Comparison of ENCODE assay signal across 8 mouse cellular contexts in the genomic region with DNA sequence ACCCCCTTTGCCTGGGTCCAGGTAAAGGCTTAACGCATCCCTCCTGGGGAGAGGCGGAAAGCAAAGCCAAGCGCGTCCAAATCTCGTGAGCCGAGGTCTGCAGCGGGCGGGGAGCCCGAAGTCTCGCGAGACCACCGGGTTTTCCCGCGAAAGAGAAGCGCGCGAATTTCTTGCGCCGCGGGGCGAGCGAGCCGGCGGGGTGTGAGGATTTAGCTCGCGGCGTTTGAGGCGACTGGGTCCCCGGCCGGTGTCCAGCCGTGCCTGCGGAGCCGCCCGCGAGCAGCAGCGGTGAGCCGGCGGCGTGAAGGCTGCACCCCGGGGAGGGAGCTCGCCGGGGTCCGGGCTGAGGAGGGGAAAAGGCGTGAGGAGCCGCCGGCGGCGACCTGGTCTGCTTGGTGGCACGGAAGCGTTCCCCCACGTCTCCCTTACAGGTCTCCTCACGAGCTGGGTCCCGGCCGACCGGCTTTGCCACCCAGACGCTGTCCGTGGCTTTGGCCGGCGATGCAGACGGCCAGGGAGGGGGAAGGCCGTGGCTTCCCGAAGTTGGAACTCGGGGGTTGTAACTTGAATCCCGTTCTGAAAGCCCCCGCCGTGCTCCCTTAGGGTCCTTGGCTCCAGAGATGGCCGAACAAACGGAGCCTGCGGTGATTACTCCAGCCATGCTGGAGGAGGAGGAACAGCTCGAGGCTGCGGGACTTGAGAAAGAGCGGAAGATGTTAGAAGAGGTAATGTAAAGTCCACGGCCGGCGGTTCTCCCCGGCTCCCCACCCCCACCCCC. TPM values are rescaled to one million over a fixed set of nuclear protein-coding genes. Genes with fewer than 3 reads are reported as not detected.
DNase-seq lines count a peak whose midpoint lies in the region; ATAC-seq and TF ChIP-seq lines count a peak whose summit lies in the region.

A gene (plus strand): TSS at position 128 of the 778 bp plus-strand sequence.

- peak within 1 kb of the TSS; percentile 78 for H3K4me2 ChIP-seq in heart, embryonic 13.5 days
- peak within 1 kb of the TSS; percentile 98 for H3K4me2 ChIP-seq in kidney, postnatal 0 days (ENCODE audit: low read length)
- H3K4me2 ChIP-seq in liver, embryonic 11.5 days: peak within 1 kb of the TSS; percentile 92
- peak within 1 kb of the TSS; percentile 99 for H3K4me2 ChIP-seq in myocyte (ENCODE audit: low read depth)

- H3K27me3 ChIP-seq in erythroblast, embryonic 14.5 days (ENCODE audit: control insufficient read depth): no peaks in the 10 kb centered on the region
- no peaks in the 10 kb centered on the region for H3K27me3 ChIP-seq in heart, embryonic 13.5 days (replicated peaks)
- H3K27me3 ChIP-seq in kidney, postnatal 0 days (ENCODE audit: insufficient read depth, low read length): no peaks in the 10 kb centered on the region
- no peaks in the 10 kb centered on the region for H3K27me3 ChIP-seq in liver, embryonic 11.5 days (replicated peaks; ENCODE audit: control insufficient read depth, insufficient read depth, low read length)
- no peaks in the 10 kb centered on the region for H3K27me3 ChIP-seq in myocyte (ENCODE audit: control insufficient read depth, insufficient read depth, insufficient read length)

- under 1% methylated on average over 76 of the region's 76 CpGs for WGBS in heart, embryonic 13.5 days
- whole genome bisulfite sequencing in kidney, postnatal 0 days: under 1% methylated on average over 69 of the region's 76 CpGs
- WGBS in liver, embryonic 11.5 days: under 1% methylated on average over 76 of the region's 76 CpGs

- peak; percentile 70 for TF ChIP-seq POLR2A in myocyte (IDR thresholded peaks at IDR 0.05; ENCODE audit: insufficient read length, low read depth)

- peaks cover 18% of the 10 kb centered on the region for H3K79me2 ChIP-seq in myocyte (ENCODE audit: control insufficient read depth, insufficient read depth)

- H3K27ac ChIP-seq in heart, embryonic 13.5 days (replicated peaks): peak within 1 kb of the TSS; percentile 80
- H3K27ac ChIP-seq in kidney, postnatal 0 days: peak within 1 kb of the TSS; percentile 69
- H3K27ac ChIP-seq in liver, embryonic 11.5 days (ENCODE audit: low read depth, low read length): peak within 1 kb of the TSS; percentile 77

- ATAC-seq in heart, embryonic 13.5 days (ENCODE audit: extremely low read depth, insufficient number of reproducible peaks, low FRiP score, low TSS enrichment): peak; percentile 76
- ATAC-seq in kidney, postnatal 0 days (replicated peaks; ENCODE audit: low FRiP score, low read depth): peak; percentile 92
- ATAC-seq in liver, embryonic 11.5 days (replicated peaks; ENCODE audit: low FRiP score): peak; percentile 91

- no peak for TF ChIP-seq CTCF in kidney, postnatal 0 days (IDR thresholded peaks at IDR 0.05; ENCODE audit: low read depth)

- DNase-seq in CD4-positive, CD25-positive, alpha-beta regulatory T cell, adult 2 months (ENCODE audit: low read depth, low spot score): peak; percentile 95
- DNase-seq in brain, embryonic 18.5 days (ENCODE audit: low read depth, low spot score): peak; percentile 64
- peak; percentile 94 for DNase-seq in kidney, postnatal 0 days (ENCODE audit: low spot score)
- peak; percentile 91 for DNase-seq in liver, embryonic 11.5 days (ENCODE audit: low spot score)
- peak; percentile 89 to 97 for DNase-seq in spleen, postnatal 4 days (ENCODE audit: low spot score in 2 of 2)

- H3K9ac ChIP-seq in heart, embryonic 13.5 days: peak within 1 kb of the TSS; percentile 89
- peak within 1 kb of the TSS; percentile 78 for H3K9ac ChIP-seq in kidney, postnatal 0 days (ENCODE audit: low read depth, low read length)
- H3K9ac ChIP-seq in liver, embryonic 11.5 days (ENCODE audit: low read depth, low read length): peak within 1 kb of the TSS; percentile 97

- H3K9me3 ChIP-seq in erythroblast, embryonic 14.5 days (ENCODE audit: control insufficient read depth, low read length): no peaks in the 10 kb centered on the region
- H3K9me3 ChIP-seq in heart, embryonic 13.5 days: no peaks in the 10 kb centered on the region
- no peaks in the 10 kb centered on the region for H3K9me3 ChIP-seq in kidney, postnatal 0 days (replicated peaks; ENCODE audit: low read length)
- H3K9me3 ChIP-seq in liver, embryonic 11.5 days (ENCODE audit: control insufficient read depth, low read length): no peaks in the 10 kb centered on the region

- peaks cover 41% of the 10 kb centered on the region for H3K36me3 ChIP-seq in erythroblast, embryonic 14.5 days (ENCODE audit: control insufficient read depth)
- peaks cover 28% of the 10 kb centered on the region for H3K36me3 ChIP-seq in heart, embryonic 13.5 days
- 0 out of 2 replicates have a peak, but pooled peaks cover 2% of the 10 kb centered on the region for H3K36me3 ChIP-seq in kidney, postnatal 0 days (ENCODE audit: insufficient read depth, low read length)
- H3K36me3 ChIP-seq in liver, embryonic 11.5 days (ENCODE audit: control insufficient read depth, insufficient read depth, low read length): peaks cover 13% of the 10 kb centered on the region
- no peaks in the 10 kb centered on the region for H3K36me3 ChIP-seq in myocyte (ENCODE audit: control insufficient read depth, insufficient read depth)

- peaks cover 37% of the 10 kb centered on the region for H3K4me1 ChIP-seq in erythroblast, embryonic 14.5 days (ENCODE audit: control insufficient read depth)
- peaks cover 10% of the 10 kb centered on the region for H3K4me1 ChIP-seq in heart, embryonic 13.5 days
- H3K4me1 ChIP-seq in kidney, postnatal 0 days (replicated peaks; ENCODE audit: insufficient read depth, low read length): no peaks in the 10 kb centered on the region
- peaks cover 13% of the 10 kb centered on the region; the same call in 1 of the 2 replicates for H3K4me1 ChIP-seq in liver, embryonic 11.5 days (replicated peaks; ENCODE audit: control insufficient read depth, insufficient read depth, low read length)

- H3ac ChIP-seq in myocyte (ENCODE audit: control insufficient read depth, insufficient read length): peak within 1 kb of the TSS; percentile 37

- H3K4me3 ChIP-seq in erythroblast, embryonic 14.5 days (replicated peaks): peak within 1 kb of the TSS; percentile 84
- peak within 1 kb of the TSS; percentile 83 for H3K4me3 ChIP-seq in heart, embryonic 13.5 days
- H3K4me3 ChIP-seq in kidney, postnatal 0 days (replicated peaks; ENCODE audit: low read depth, low read length): peak within 1 kb of the TSS; percentile 76
- H3K4me3 ChIP-seq in liver, embryonic 11.5 days (ENCODE audit: low read depth, low read length): peak within 1 kb of the TSS; percentile 87
- peak within 1 kb of the TSS; percentile 72 for H3K4me3 ChIP-seq in myocyte

TF ChIP-seq in myocyte, 11 proteins besides CTCF, POLR2A, EP300 and RAD21:
- TF ChIP-seq SRF (IDR thresholded peaks at IDR 0.05; ENCODE audit: control insufficient read depth, insufficient read length, low read depth) (no peak), CEBPB (IDR thresholded peaks at IDR 0.05; ENCODE audit: insufficient read depth, poor library complexity, severe bottlenecking) (no peak), E2F4 (IDR thresholded peaks at IDR 0.05; ENCODE audit: insufficient read depth) (peak; percentile 90), POLR2AphosphoS2 (IDR thresholded peaks at IDR 0.05; ENCODE audit: insufficient read length, low read depth) (peak; percentile 38), MYOD1 (IDR thresholded peaks at IDR 0.05; ENCODE audit: control insufficient read depth in 1 of 3, insufficient read length in 2 of 3, low read depth in 2 of 3) (no peak), MYOG (IDR thresholded peaks at IDR 0.05; ENCODE audit: control insufficient read depth in 1 of 3, insufficient read depth in 1 of 3, insufficient read length in 2 of 3, low read depth in 2 of 3) (no peak), MAX (IDR thresholded peaks at IDR 0.05; ENCODE audit: low read depth) (no peak), TCF3 (IDR thresholded peaks at IDR 0.05; ENCODE audit: insufficient read length, low read depth) (no peak), REST (IDR thresholded peaks at IDR 0.05; ENCODE audit: insufficient read depth, insufficient read length) (no peak), USF1 (IDR thresholded peaks at IDR 0.05; ENCODE audit: low read depth) (no peak), TCF12 (IDR thresholded peaks at IDR 0.05; ENCODE audit: insufficient read depth, poor library complexity, severe bottlenecking) (no peak)

RNA-seq across cellular contexts. Expression of the gene that starts here (rescaled TPM):
- 0.28 and 0.35 TPM in 2 replicates for polyA plus RNA-seq in erythroblast, embryonic 14.5 days (2012)
- polyA plus RNA-seq in heart, embryonic 13.5 days (2015; fragmentation: Nextera tagmentation; extraction: Ambion mirVana): 20.6 and 22.9 TPM in 2 replicates
- polyA plus RNA-seq in kidney, postnatal 0 days (2015; fragmentation: Nextera tagmentation; extraction: Ambion mirVana): 30.8 and 33.8 TPM in 2 replicates
- 81.7 and 82.0 TPM in 2 replicates for polyA plus RNA-seq in liver, embryonic 11.5 days (2014; fragmentation: Nextera tagmentation; extraction: Ambion mirVana)
- 1.7 TPM for polyA plus RNA-seq in myocyte (2012; fragmentation: generic; extraction: Trizol)

Comparison
In these comparisons a context has a peak if more than half of its experiments do, and no peak if none do; other contexts are left out.
1. Peak in every context shown above with its lines: DNase-seq, ATAC-seq, H3K4me3 ChIP-seq and H3K27ac ChIP-seq.